In the genomic region with DNA sequence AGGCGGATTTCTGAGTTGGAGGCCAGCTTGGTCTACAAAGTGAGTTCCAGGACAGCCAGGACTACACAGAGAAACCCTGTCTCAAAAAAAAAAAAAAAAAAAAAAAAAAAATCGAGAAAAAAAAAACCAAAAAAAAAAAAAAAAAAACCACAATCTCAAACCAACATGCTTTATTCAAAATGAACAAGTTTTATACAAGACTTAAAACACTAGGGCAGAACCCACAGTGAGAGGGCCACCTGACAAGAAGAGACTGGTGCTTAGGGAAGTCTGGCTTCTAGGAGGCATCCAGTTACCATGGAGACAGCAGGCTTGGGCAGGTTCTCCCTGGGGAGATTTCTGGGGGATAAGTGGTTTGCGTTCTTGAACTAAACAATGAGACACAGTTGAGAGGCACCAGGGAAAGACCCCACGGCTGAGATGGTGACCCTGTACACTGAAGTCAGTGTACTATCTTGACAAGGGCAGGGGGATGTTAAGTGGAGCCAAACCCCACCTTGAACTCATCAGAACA, we compare ENCODE assay signal across 14 mouse cellular contexts. TPM values are rescaled to one million over a fixed set of nuclear protein-coding genes. Genes with fewer than 3 reads are reported as not detected.
A peak's percentile ranks its signal among the peaks of the same experiment; 100 is the strongest.
DNase-seq lines count a peak whose midpoint lies in the region; ATAC-seq and TF ChIP-seq lines count a peak whose summit lies in the region.
"Had no signal": no experiment of that assay in that cellular context is flagged by ENCODE, and none has a peak within 500 bp of the region (broad histone marks: within the 10 kb centered on the region; RNA-seq: fewer than 3 reads in every experiment).

No protein-coding gene starts in this region.

- intact Hi-C loops in left cerebral cortex, postnatal 25 days (cut with DNase I): no loop called here

- no peak overlapping the region for H3K4me3 ChIP-seq in hindbrain, embryonic 12.5 days
- H3K4me3 ChIP-seq in hindbrain, embryonic 14.5 days (replicated peaks; ENCODE audit: low read length): no peak overlapping the region
- no peak overlapping the region for H3K4me3 ChIP-seq in ES-E14 (ENCODE audit: insufficient read depth in 1 of 2, low read depth in 1 of 2, low read length in 2 of 2, poor library complexity in 1 of 2, severe bottlenecking in 1 of 2)
- no peak overlapping the region for H3K4me3 ChIP-seq in limb, embryonic 12.5 days (replicated peaks)
- H3K4me3 ChIP-seq: kidney, embryonic 15.5 days; limb, embryonic 13.5 days had no signal

- DNase-seq in hindbrain, embryonic 14.5 days (ENCODE audit: low spot score): no peak
- no peak for DNase-seq in ES-E14 (ENCODE audit: low read depth, low spot score)
- peak; percentile 63 for DNase-seq in embryo, embryonic 10.5 days (ENCODE audit: low spot score)
- DNase-seq in kidney, postnatal 25 days: no peak
- DNase-seq in left cerebral cortex, postnatal 25 days (ENCODE audit: low spot score in 2 of 2): no peak
- DNase-seq: adrenal gland, adult 2 months; cerebellum, postnatal 14 days; gastrocnemius, postnatal 14 days; lung, adult 18-20 months had no signal

- H3K27ac ChIP-seq in hindbrain, embryonic 12.5 days: peak overlapping the region; percentile 30
- H3K27ac ChIP-seq in hindbrain, embryonic 14.5 days: no peak overlapping the region
- no peak overlapping the region for H3K27ac ChIP-seq in ES-E14 (ENCODE audit: insufficient read depth, low read depth, low read length, poor library complexity, severe bottlenecking)
- peak overlapping the region; percentile 56; the same call in 1 of the 2 replicates for H3K27ac ChIP-seq in limb, embryonic 12.5 days
- H3K27ac ChIP-seq: kidney, embryonic 15.5 days; limb, embryonic 13.5 days had no signal

- H3K4me2 ChIP-seq in hindbrain, embryonic 12.5 days (replicated peaks): no peak overlapping the region
- H3K4me2 ChIP-seq in hindbrain, embryonic 14.5 days (replicated peaks): no peak overlapping the region
- no peak overlapping the region for H3K4me2 ChIP-seq in limb, embryonic 12.5 days
- H3K4me2 ChIP-seq: kidney, embryonic 15.5 days; limb, embryonic 13.5 days had no signal

- H3K9ac ChIP-seq in hindbrain, embryonic 12.5 days: no peak overlapping the region
- H3K9ac ChIP-seq in hindbrain, embryonic 14.5 days: no peak overlapping the region
- no peak overlapping the region for H3K9ac ChIP-seq in ES-E14 (ENCODE audit: insufficient read depth, low read depth, low read length, poor library complexity, severe bottlenecking)
- H3K9ac ChIP-seq in limb, embryonic 12.5 days (replicated peaks): no peak overlapping the region
- H3K9ac ChIP-seq: kidney, embryonic 15.5 days; limb, embryonic 13.5 days had no signal

- whole genome bisulfite sequencing in hindbrain, embryonic 12.5 days: 27% methylated on average over 4 of the region's 4 CpGs
- WGBS in hindbrain, embryonic 14.5 days: 26% methylated on average over 4 of the region's 4 CpGs
- 53% methylated on average over 3 of the region's 4 CpGs for WGBS in limb, embryonic 12.5 days

- no peak for ATAC-seq in hindbrain, embryonic 12.5 days (ENCODE audit: low FRiP score)
- ATAC-seq in hindbrain, embryonic 14.5 days (ENCODE audit: low FRiP score): no peak
- no peak for ATAC-seq in limb, embryonic 12.5 days (ENCODE audit: insufficient number of reproducible peaks, insufficient read depth, low FRiP score, low TSS enrichment, low read depth)
- ATAC-seq: CD4-positive, CD25-positive, alpha-beta regulatory T cell, adult 4 months had no signal

- no peaks in the 10 kb centered on the region for H3K27me3 ChIP-seq in hindbrain, embryonic 12.5 days
- H3K27me3 ChIP-seq in hindbrain, embryonic 14.5 days (ENCODE audit: control insufficient read depth, insufficient read depth, low read length): no peaks in the 10 kb centered on the region
- H3K27me3 ChIP-seq in limb, embryonic 12.5 days: no peaks in the 10 kb centered on the region
- H3K27me3 ChIP-seq: kidney, embryonic 15.5 days; limb, embryonic 13.5 days had no signal

- peaks cover 43% of the 10 kb centered on the region for H3K36me3 ChIP-seq in hindbrain, embryonic 12.5 days
- peaks cover 52% of the 10 kb centered on the region for H3K36me3 ChIP-seq in hindbrain, embryonic 14.5 days (replicated peaks; ENCODE audit: control insufficient read depth, insufficient read depth)
- peaks cover 27% of the 10 kb centered on the region for H3K36me3 ChIP-seq in ES-E14 (ENCODE audit: control insufficient read depth, insufficient read depth, low read length, poor library complexity, severe bottlenecking)
- peaks cover 50% of the 10 kb centered on the region for H3K36me3 ChIP-seq in limb, embryonic 12.5 days

- H3K9me3 ChIP-seq in hindbrain, embryonic 12.5 days (replicated peaks): no peaks in the 10 kb centered on the region
- H3K9me3 ChIP-seq in hindbrain, embryonic 14.5 days (ENCODE audit: control insufficient read depth, low read length): no peaks in the 10 kb centered on the region
- H3K9me3 ChIP-seq in ES-E14 (ENCODE audit: control insufficient read depth, insufficient read depth, low read depth, low read length): no peaks in the 10 kb centered on the region
- H3K9me3 ChIP-seq in limb, embryonic 12.5 days: no peaks in the 10 kb centered on the region
- H3K9me3 ChIP-seq: kidney, embryonic 15.5 days; limb, embryonic 13.5 days had no signal

- in situ Hi-C loops in ES-E14 (cut with MboI; ENCODE audit: low sequenced_read_pairs in 2 of 2, unreplicated experiment in 2 of 2): no loop called here

- H3K4me1 ChIP-seq in hindbrain, embryonic 12.5 days: peaks cover 21% of the 10 kb centered on the region
- H3K4me1 ChIP-seq in hindbrain, embryonic 14.5 days (replicated peaks; ENCODE audit: control insufficient read depth, insufficient read depth, low read length): peaks cover 4% of the 10 kb centered on the region; the same call in 1 of the 2 replicates
- peaks cover 0 to 11% of the 10 kb centered on the region in 2 experiments; a peak in 2 of 4 replicates for H3K4me1 ChIP-seq in ES-E14 (ENCODE audit: control insufficient read depth in 2 of 2, insufficient read depth in 2 of 2, low read length in 2 of 2, poor library complexity in 1 of 2)
- peaks cover 23% of the 10 kb centered on the region for H3K4me1 ChIP-seq in limb, embryonic 12.5 days (replicated peaks)

TF ChIP-seq in ES-E14, 5 proteins besides CTCF, POLR2A, EP300 and RAD21:
- TF ChIP-seq CHD2 (IDR thresholded peaks at IDR 0.05; ENCODE audit: low read depth, low read length): no peak
- peak; percentile 91 for TF ChIP-seq ZNF384 (IDR thresholded peaks at IDR 0.05; ENCODE audit: low read depth, low read length)

RNA-seq across cellular contexts. Expression of a gene that starts 4.4 kb away (rescaled TPM):
- polyA plus RNA-seq in hindbrain, embryonic 12.5 days (2016; fragmentation: Nextera tagmentation; extraction: Ambion mirVana): 95.0 and 105 TPM in 2 replicates
- polyA plus RNA-seq in hindbrain, embryonic 14.5 days (2014; fragmentation: Nextera tagmentation; extraction: Ambion mirVana): 29.3 and 35.5 TPM in 2 replicates
- 5.8 and 9.4 TPM in 2 replicates for total RNA-seq in ES-E14 (2012; rRNA removed)
- polyA plus RNA-seq in limb, embryonic 12.5 days (2016; fragmentation: Nextera tagmentation; extraction: Ambion mirVana): 19.6 and 20.8 TPM in 2 replicates
- total RNA-seq in left cerebral cortex, postnatal 25 days (2021): 10 to 100 TPM; 10.4 to 15.9 TPM
- polyA plus RNA-seq: CD4-positive, CD25-positive, alpha-beta regulatory T cell, adult 4 months had no signal

RNA-seq across cellular contexts. Expression of a gene that starts 10.8 kb away (rescaled TPM):
- 56.1 and 64.9 TPM in 2 replicates for polyA plus RNA-seq in hindbrain, embryonic 12.5 days (2016; fragmentation: Nextera tagmentation; extraction: Ambion mirVana)
- 70.0 and 73.9 TPM in 2 replicates for polyA plus RNA-seq in hindbrain, embryonic 14.5 days (2014; fragmentation: Nextera tagmentation; extraction: Ambion mirVana)
- total RNA-seq in ES-E14 (2012; rRNA removed): 34.4 and 36.6 TPM in 2 replicates
- 58.8 and 65.3 TPM in 2 replicates for polyA plus RNA-seq in limb, embryonic 12.5 days (2016; fragmentation: Nextera tagmentation; extraction: Ambion mirVana)
- total RNA-seq in left cerebral cortex, postnatal 25 days (2021): 10 to 100 TPM; 28.6 to 29.7 TPM

RNA-seq across cellular contexts. Expression of a gene that starts 11.0 kb away (rescaled TPM):
- 82.3 and 82.9 TPM in 2 replicates for polyA plus RNA-seq in hindbrain, embryonic 12.5 days (2016; fragmentation: Nextera tagmentation; extraction: Ambion mirVana)
- polyA plus RNA-seq in hindbrain, embryonic 14.5 days (2014; fragmentation: Nextera tagmentation; extraction: Ambion mirVana): 64.6 and 65.7 TPM in 2 replicates
- 78.1 and 80.8 TPM in 2 replicates for total RNA-seq in ES-E14 (2012; rRNA removed)
- 84.5 and 86.2 TPM in 2 replicates for polyA plus RNA-seq in limb, embryonic 12.5 days (2016; fragmentation: Nextera tagmentation; extraction: Ambion mirVana)
- 10 to 100 TPM; 34.0 TPM for total RNA-seq in left cerebral cortex, postnatal 25 days (2021)

RNA-seq across cellular contexts. Expression of a gene that starts 20.0 kb away (rescaled TPM):
- polyA plus RNA-seq in hindbrain, embryonic 12.5 days (2016; fragmentation: Nextera tagmentation; extraction: Ambion mirVana): 43.3 and 47.6 TPM in 2 replicates
- polyA plus RNA-seq in hindbrain, embryonic 14.5 days (2014; fragmentation: Nextera tagmentation; extraction: Ambion mirVana): 51.9 and 54.4 TPM in 2 replicates
- total RNA-seq in ES-E14 (2012; rRNA removed): 21.5 and 26.5 TPM in 2 replicates
- polyA plus RNA-seq in limb, embryonic 12.5 days (2016; fragmentation: Nextera tagmentation; extraction: Ambion mirVana): 42.8 and 43.4 TPM in 2 replicates
- total RNA-seq in left cerebral cortex, postnatal 25 days (2021): 10 to 100 TPM; 35.2 to 49.6 TPM

RNA-seq across cellular contexts. Expression of a gene that starts 20.7 kb away (rescaled TPM):
- polyA plus RNA-seq in hindbrain, embryonic 12.5 days (2016; fragmentation: Nextera tagmentation; extraction: Ambion mirVana): 822 and 828 TPM in 2 replicates
- 556 and 567 TPM in 2 replicates for polyA plus RNA-seq in hindbrain, embryonic 14.5 days (2014; fragmentation: Nextera tagmentation; extraction: Ambion mirVana)
- 361 and 367 TPM in 2 replicates for total RNA-seq in ES-E14 (2012; rRNA removed)
- polyA plus RNA-seq in limb, embryonic 12.5 days (2016; fragmentation: Nextera tagmentation; extraction: Ambion mirVana): 1,004 and 1,014 TPM in 2 replicates
- 100 to 1,000 TPM; 137 to 140 TPM for total RNA-seq in left cerebral cortex, postnatal 25 days (2021)

Comparison
In these comparisons a context has a peak if more than half of its experiments do, and no peak if none do; other contexts are left out.
1. H3K27ac ChIP-seq: peak in hindbrain, embryonic 12.5 days (single experiment) and limb, embryonic 12.5 days (single experiment); none in hindbrain, embryonic 14.5 days (single experiment) and ES-E14 (single experiment).